Mouse (Mus musculus) lung, postnatal 0 days (tissue): ENCODE data around the gene Slc22a3. TPM values are rescaled to one million over a fixed set of nuclear protein-coding genes. Genes with fewer than 3 reads are reported as not detected.

Experiments used
- ATAC-seq: fragments of 200-750 bp; cut with Nextera tagmentation; 2 replicates; pipeline ENCODE4 v1.8.0; 2017; ENCODE audit warnings: moderate library complexity
- DNase-seq: peaks from one replicate; pipeline ENCODE4 v3.0.0-alpha.2; 2016; ENCODE audit warnings: low spot score
- H3K27ac ChIP-seq: fragments of 300-500 bp; sonication (generic); 2 replicates; pipeline ENCODE4 v1.5.1; 2014; ENCODE audit warnings: antibody characterized with exemption, mild to moderate bottlenecking, low read length, mixed read lengths
- H3K27me3 ChIP-seq: fragments of 300-500 bp; sonication (generic); replicated peaks from 2 replicates; pipeline ENCODE4 v1.6.1; 2014; ENCODE audit warnings: low read length, mixed read lengths; ENCODE audit not compliant: insufficient read depth
- H3K36me3 ChIP-seq: fragments of 300-500 bp; sonication (generic); 2 replicates; pipeline ENCODE4 v1.6.1; 2014; ENCODE audit warnings: low read length, mixed read lengths; ENCODE audit not compliant: insufficient read depth
- H3K4me1 ChIP-seq: fragments of 300-500 bp; sonication (generic); 2 replicates; pipeline ENCODE4 v1.6.1; 2014; ENCODE audit warnings: antibody characterized with exemption, low read depth, low read length, mixed read lengths; ENCODE audit not compliant: insufficient read depth
- H3K4me2 ChIP-seq: fragments of 300-500 bp; sonication (generic); replicated peaks from 2 replicates; pipeline ENCODE4 v1.6.1; 2014; ENCODE audit warnings: low read depth, mild to moderate bottlenecking, low read length, moderate library complexity, mixed read lengths
- H3K4me3 ChIP-seq: fragments of 300-500 bp; sonication (generic); 2 replicates; pipeline ENCODE4 v1.5.1; 2014; ENCODE audit warnings: low read depth, low read length
- H3K9ac ChIP-seq: fragments of 300-500 bp; sonication (generic); replicated peaks from 2 replicates; pipeline ENCODE4 v1.6.1; 2014; ENCODE audit warnings: low read depth, mild to moderate bottlenecking
- H3K9me3 ChIP-seq: fragments of 300-500 bp; sonication (generic); 2 replicates; pipeline ENCODE4 v1.6.1; 2016; ENCODE audit warnings: low read length, mixed read lengths
- CTCF ChIP-seq: IDR thresholded peaks from 2 replicates; pipeline ENCODE4 v1.5.1; 2016; ENCODE audit warnings: antibody characterized with exemption, mild to moderate bottlenecking
- EP300 ChIP-seq: IDR thresholded peaks from 2 replicates; pipeline ENCODE4 v1.6.1; 2016; ENCODE audit warnings: antibody characterized with exemption, mild to moderate bottlenecking, control low read depth
- WGBS: fragments of 180-500 bp; shearing (Covaris S2); extraction: QIAGEN DNeasy Blood & Tissue Kit; methylation state at CpG from one replicate; pipeline ENCODE4 v1.1.7; 2014; 5-methylcytosine and 5-hydroxymethylcytosine counted together
- polyA plus RNA-seq: library from polyadenylated mRNA; unstranded; fragments of >200 nt; fragmentation: Nextera tagmentation; extraction: Ambion mirVana; gene quantifications from 2 replicates; pipeline ENCODE4 v1.2.1, GENCODE M21; 2015

Slc22a3 gene
- polyA plus RNA-seq, 1 experiment from 2014 or later: 1.9 TPM

DNA sequence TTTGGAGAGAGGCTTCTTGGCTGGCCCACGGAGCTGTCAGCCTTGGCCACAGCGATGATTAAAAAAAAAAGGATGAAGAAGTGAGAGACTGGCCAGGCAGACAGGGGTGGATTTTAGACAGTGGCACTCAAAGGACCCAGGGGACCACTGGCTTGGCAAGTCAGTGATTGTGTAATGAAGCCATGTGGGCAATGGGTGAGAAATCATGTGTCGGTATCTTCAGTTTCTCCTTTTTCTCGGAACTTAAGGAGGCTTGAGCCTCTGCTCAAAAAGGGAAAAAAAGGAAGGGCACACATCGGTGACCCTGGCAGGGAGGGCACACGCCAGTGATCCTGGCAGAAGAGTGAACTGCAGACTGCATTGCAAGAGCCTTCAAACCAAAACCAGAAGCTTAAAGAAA lies 10.7 kb upstream of the Slc22a3 start:
- H3K27me3 ChIP-seq: no peaks in the 10 kb centered on the region
- TF ChIP-seq CTCF (no peak), EP300 (no peak)
- no peak overlapping the region for H3K4me3 ChIP-seq
- no peaks in the 10 kb centered on the region for H3K9me3 ChIP-seq
- WGBS: 78% methylated on average over 6 of the region's 6 CpGs
- H3K27ac ChIP-seq: no peak overlapping the region
- H3K36me3 ChIP-seq: no peaks in the 10 kb centered on the region
- no peak overlapping the region for H3K4me2 ChIP-seq
- no peak overlapping the region for H3K9ac ChIP-seq
- no peaks in the 10 kb centered on the region for H3K4me1 ChIP-seq
- ATAC-seq (no peak), DNase-seq (no peak)

DNA sequence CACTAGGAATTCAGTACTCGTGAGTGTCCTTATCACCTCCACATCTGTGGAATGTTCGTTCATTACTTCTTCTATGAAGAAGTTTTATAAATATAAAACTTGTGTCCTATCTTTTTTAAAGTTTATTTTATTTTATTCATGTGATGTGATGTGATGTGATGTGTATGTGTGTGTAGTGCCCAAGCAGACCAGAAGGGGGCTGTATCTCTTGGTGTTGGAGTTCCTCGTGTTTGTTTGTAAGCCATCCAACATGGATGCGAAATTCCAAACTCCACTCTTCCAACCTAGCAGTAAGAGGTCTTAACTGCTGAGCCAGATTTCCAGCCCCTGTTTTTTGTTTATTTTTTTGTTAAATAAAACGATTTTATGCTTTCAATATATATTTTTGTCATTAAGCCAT lies 6.5 kb upstream of the Slc22a3 start:
- no peak overlapping the region for H3K27ac ChIP-seq
- no peaks in the 10 kb centered on the region for H3K9me3 ChIP-seq
- H3K4me1 ChIP-seq: no peaks in the 10 kb centered on the region
- no peaks in the 10 kb centered on the region for H3K27me3 ChIP-seq
- H3K4me2 ChIP-seq: no peak overlapping the region
- no peak for ATAC-seq
- H3K9ac ChIP-seq: no peak overlapping the region
- 69% methylated on average over 5 of the region's 5 CpGs for WGBS
- DNase-seq: no peak
- TF ChIP-seq EP300: no peak
- TF ChIP-seq CTCF: no peak
- H3K4me3 ChIP-seq: no peak overlapping the region
- H3K36me3 ChIP-seq: no peaks in the 10 kb centered on the region

DNA sequence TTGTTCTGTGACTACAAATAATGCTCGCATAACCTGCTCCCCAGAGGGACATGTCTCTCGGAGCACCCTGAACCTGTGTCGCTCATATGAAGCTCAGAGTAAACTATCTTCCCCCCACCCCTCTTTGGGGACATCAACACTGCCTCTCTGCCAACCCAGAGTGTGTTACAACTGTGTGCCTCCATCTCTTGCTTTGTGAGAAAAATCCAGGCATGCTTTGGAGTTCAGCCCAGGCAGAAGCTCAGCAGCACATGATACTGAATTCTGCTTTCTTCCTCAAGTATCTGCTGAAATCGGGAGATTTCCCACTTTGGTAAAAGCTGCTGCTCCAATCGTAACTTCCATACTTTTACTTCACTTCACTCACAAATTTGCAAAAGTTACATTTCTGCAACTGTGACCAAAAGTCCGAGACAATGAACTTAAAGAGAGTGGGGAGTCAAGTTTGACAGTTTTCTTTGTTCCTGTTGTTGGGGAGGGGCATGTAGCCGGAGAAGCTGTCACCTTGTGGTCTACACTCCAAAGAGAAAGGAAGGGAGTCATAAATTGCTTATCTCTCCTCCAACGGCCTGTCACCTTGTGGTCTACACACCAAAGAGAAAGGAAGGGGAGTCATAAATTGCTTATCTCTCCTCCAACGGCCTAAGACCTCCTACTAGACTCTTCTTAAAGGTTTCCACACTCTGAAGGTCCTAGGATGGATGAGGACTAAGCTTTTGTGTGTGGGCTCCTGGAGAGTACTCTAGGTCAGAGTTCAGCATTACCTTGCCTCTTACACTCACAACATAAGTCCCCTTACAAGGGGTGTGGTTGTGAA lies 5.8 kb upstream of the Slc22a3 start:
- Histone ChIP-seq H3K4me3 (no peak overlapping the region), H3K27me3 (0 out of 2 replicates have a peak, but pooled peaks cover 2% of the 10 kb centered on the region), H3K27ac (no peak overlapping the region), H3K9me3 (no peaks in the 10 kb centered on the region), H3K4me1 (no peaks in the 10 kb centered on the region), H3K4me2 (no peak overlapping the region), H3K9ac (no peak overlapping the region), H3K36me3 (no peaks in the 10 kb centered on the region)
- TF ChIP-seq EP300 (no peak), CTCF (no peak)
- DNase-seq (no peak), ATAC-seq (no peak)
- 49% methylated on average over 9 of the region's 9 CpGs for WGBS

DNA sequence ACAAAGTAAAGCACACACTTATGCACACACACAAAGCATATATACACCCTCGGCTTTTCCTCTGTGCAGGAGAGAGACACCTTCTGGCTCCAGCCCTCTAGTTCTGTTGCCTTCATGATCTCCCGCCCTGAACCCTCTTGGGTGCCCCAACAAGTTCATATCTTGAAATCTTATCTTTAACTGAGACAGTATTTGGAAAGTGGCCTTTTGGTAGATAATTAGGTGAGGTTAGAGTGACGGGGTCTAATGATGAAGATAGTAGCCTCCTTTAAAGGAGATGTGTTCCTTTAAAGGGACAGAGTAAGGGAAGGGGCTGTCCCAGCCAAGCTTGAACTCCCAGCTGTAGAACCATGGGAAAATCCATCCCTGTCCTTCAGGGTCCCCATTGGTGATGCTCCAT lies 3.7 kb upstream of the Slc22a3 start:
- no peak overlapping the region for H3K27ac ChIP-seq
- H3K27me3 ChIP-seq: peaks cover 23% of the 10 kb centered on the region
- no peak overlapping the region for H3K4me2 ChIP-seq
- no peak for TF ChIP-seq EP300
- no peak for TF ChIP-seq CTCF
- no peaks in the 10 kb centered on the region for H3K4me1 ChIP-seq
- WGBS: 62% methylated on average over 3 of the region's 3 CpGs
- H3K36me3 ChIP-seq: no peaks in the 10 kb centered on the region
- H3K9me3 ChIP-seq: no peaks in the 10 kb centered on the region
- ATAC-seq (no peak), DNase-seq (no peak)
- H3K4me3 ChIP-seq: no peak overlapping the region
- no peak overlapping the region for H3K9ac ChIP-seq

DNA sequence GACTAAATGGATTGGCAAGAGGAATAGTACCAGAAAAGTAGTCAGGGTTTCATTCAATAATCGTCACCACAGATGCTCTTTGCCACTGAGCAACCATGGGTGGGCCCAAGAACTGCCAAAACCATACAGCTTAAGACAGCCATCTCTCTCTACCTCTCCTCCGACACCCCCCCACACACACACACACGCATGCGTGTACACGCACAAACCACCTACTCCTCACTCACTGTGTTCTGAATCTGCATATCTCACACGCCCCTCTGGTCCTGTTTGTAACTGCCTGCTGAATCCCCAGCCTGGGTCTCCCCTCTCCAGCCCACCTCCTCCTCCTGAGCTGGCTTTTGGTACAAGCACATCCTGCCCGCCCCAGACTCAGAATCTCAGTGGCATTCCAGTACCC lies 872 bp upstream of the Slc22a3 start:
- H3K9ac ChIP-seq: no peak overlapping the region
- H3K27me3 ChIP-seq: peaks cover 27% of the 10 kb centered on the region
- no peaks in the 10 kb centered on the region for H3K36me3 ChIP-seq
- no peak overlapping the region for H3K27ac ChIP-seq
- 51% methylated on average over 7 of the region's 7 CpGs for WGBS
- no peak overlapping the region for H3K4me3 ChIP-seq
- TF ChIP-seq CTCF (no peak), EP300 (no peak)
- H3K9me3 ChIP-seq: no peaks in the 10 kb centered on the region
- no peak overlapping the region for H3K4me2 ChIP-seq
- DNase-seq (no peak), ATAC-seq (no peak)
- H3K4me1 ChIP-seq: no peaks in the 10 kb centered on the region

DNA sequence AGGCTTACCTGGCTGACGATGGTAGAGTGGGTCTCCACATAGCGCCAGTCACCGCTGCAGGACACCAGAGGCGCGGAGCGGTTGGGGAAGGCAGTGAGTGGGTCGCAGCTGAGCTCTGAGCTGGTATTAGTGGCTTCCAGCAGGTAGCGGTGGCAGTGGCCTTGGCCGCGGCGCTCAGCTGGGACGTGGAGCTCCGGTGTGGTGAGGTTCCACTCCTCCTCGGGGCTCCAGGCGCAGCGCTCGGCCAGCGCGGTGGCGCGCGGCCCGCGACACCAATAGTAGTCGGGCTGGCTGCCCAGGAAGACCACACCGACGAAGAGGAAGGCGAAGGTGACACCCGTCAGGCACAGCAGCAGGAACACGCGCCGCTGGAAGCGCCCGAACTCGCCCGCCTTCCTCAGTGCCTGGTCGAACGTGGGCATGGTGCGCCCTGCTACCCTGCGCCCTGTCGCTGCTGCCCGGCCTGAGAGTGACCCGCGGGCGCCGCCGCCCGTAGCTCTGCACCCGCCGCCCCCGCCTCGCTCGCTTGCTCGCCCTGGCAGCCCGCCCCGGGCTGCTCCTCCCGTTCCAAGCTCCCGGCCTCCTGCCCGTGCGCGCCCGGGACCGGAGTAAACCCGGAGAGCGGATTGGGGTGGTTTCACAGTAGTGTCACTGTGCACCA lies 471 bp downstream of the Slc22a3 start:
- 1% methylated on average over 52 of the region's 65 CpGs for WGBS
- no peak for DNase-seq
- TF ChIP-seq EP300 (no peak), CTCF (no peak)
- H3K4me3 ChIP-seq: peak overlapping the region; percentile 30
- H3K9ac ChIP-seq: no peak overlapping the region
- H3K4me2 ChIP-seq: peak overlapping the region; percentile 50
- H3K4me1 ChIP-seq: no peaks in the 10 kb centered on the region
- ATAC-seq: peak; percentile 35
- H3K27ac ChIP-seq: no peak overlapping the region
- H3K27me3 ChIP-seq: peaks cover 27% of the 10 kb centered on the region
- H3K36me3 ChIP-seq: no peaks in the 10 kb centered on the region
- H3K9me3 ChIP-seq: no peaks in the 10 kb centered on the region
